Mouse (Mus musculus): ENCODE results near the gene Sept5. TPM values are rescaled to one million over a fixed set of nuclear protein-coding genes. Genes with fewer than 3 reads are reported as not detected.
A peak's percentile ranks its signal among the peaks of the same experiment; 100 is the strongest.

Gene Sept5
- 100 to 1,000 TPM; 703 to 707 TPM for total RNA-seq (2021)

DNA sequence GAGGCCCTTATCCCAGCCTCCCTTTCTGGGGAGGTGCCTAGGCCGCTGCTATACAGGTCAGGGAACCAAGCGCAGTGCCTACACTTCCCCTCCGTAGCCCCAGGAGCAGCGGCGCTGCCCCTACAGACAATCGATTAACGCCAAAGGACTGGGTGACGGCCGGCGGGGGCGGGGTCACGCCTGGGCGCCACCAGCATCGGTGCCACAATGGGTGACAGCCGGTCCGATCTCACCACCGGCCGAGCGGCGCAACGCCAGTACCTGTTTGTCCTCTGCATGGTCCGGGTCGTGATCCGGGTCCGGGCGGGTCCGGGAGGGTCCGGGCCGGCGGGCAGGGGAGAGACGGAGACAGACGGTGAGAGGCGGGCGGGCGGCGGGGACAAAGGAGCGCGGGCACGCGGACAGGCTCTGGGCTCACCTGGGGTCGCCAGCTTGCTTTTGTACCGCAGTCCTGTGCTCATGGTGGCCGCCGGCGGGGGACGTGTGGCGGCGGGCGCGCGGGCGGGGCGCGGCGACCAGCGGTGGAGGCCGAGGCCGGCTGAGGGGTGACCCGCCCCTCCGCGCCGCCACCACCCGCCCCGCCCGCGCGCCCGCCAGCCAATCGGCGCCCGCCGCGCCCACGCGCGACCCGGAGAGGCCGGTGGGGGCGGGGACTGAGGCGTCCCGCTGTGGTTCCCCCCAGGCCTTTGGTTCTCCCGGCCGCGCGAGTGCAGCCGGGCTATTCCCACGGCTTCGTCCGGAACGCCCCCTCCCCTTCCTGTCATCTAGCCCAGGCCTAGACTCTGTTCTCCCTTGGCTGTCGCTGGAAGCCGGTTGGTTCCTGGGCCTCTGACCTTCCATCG, at the start of gene Sept5:
Gene Sept5, minus strand, starts transcription at position 565 of the 842 bp plus-strand sequence.
- DNase-seq (ENCODE audit: extremely low spot score in 1 of 2, low spot score in 2 of 2) = peak in 1 of 2 experiments; percentile 91
- intact Hi-C loops (cut with DNase I) = loop anchor here (5.0 kb wide), 2 partner anchors 48 to 173 kb away; no protein-coding TSS in a partner anchor

DNA sequence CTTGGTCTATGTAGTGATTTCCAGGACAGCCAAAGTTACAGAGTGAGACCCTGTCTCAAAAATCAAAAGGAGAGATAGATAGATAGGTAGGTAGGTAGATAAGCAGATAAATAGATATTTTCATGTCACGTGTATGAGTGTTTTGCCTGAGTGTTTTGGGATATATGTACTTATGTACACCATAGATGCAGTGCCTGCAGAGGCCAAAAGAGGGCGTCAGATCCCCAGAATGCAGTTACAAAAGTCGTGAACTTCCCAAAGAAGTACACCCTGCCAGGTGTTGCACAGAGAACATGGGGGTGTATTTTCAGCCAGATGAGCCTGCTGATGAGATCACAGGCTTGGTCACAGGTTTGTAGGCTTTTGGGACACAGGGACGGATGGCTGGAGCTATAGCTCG, 49.4 kb upstream of the Sept5 start:
- intact Hi-C loops (cut with DNase I) = loop anchor here (5.0 kb wide), 1 partner anchor 52 kb away; the partner anchor contains the start of genes Gm49601 and Sept5
- DNase-seq (ENCODE audit: extremely low spot score in 1 of 2, low spot score in 2 of 2) = no peak

DNA sequence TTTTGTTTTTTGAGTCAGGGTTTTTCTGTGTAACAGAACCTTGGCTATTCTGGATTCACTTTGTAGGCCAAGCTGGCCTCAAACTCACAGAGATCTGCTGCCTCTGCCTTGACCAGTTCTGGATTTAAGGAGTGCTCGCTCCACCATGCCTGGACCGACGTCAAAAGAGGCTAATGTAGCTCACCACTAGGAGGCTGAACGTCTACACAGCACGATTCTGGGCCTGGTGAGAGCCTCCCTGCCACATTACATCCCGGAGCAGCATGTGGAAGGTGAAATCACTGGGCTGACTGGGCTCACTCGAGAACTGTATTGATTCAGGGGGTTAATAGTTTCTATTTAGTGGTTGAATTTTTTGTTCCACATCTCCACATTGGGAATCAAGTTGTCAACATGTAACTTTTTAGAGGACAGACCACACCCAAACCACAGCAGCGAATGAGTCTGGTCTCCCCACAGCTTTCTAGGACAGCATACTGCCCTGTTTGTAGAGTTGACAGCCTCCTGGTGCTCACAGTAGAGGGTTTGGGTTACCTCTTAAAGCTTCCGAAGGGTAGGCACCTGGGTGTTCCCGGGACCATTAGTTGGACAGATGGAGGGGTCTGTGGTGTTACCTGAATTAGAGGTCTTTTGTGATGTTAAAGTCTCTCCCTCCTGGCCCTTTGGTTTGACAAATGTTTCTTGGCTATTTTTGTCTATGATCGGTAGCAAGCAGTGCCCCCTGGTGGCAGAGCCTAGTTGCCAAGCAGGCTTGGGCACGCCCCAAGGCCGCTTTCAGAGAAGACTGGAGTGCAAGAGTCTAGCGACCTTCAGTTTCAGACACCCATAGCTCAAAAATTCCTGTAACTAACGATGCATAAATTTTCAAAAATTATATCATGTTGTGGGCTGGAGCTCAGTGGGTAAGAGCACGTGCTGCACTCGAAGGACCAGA, 48.3 kb upstream of the Sept5 start:
- intact Hi-C loops (cut with DNase I) = loop anchor here (5.0 kb wide), 1 partner anchor 51 kb away; the partner anchor contains the start of genes Gm49601 and Sept5
- DNase-seq (ENCODE audit: extremely low spot score in 1 of 2, low spot score in 2 of 2) = peak in 1 of 2 experiments; percentile 76

DNA sequence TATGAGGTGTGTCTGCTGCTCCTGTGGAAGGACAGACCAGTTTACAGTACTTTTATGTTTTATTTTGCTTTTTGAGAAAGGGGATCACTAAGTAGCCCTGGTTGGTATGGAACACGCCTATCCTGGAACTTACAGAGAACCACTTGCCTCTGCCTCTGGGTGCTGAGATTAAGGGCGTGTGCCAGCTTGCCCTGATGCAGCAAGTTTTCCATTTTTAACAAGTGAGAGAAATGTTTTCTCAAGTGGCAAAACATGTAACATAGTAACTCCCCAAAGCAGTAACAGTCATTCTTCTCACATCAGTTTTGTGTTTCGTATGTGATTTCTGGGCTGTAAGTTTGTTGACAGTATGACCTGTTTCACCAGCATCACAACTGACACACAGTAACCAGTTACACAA, 43.3 kb upstream of the Sept5 start:
- no peak for DNase-seq (ENCODE audit: extremely low spot score in 1 of 2, low spot score in 2 of 2)
- intact Hi-C loops (cut with DNase I) = no loop called here

DNA sequence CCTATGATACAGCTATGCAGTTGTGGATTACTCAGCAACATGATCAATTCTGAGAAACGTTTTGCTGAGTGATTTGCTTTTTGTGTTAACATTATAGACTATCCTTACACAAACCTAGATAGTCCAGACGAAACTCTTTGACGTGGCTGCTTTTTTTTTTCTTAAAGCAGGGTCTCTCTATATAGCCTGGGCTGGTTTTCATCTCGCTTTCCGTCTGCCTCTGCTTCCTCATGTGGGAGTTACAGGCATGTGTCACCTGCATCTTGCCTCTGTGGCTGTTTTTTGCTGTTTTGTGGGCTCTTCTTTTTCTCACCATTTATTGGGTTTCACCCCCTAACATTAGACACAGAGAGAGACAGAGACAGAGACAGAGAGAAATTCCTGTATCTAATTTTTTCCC, 42.3 kb upstream of the Sept5 start:
- intact Hi-C loops (cut with DNase I) = no loop called here
- DNase-seq (ENCODE audit: extremely low spot score in 1 of 2, low spot score in 2 of 2) = no peak

DNA sequence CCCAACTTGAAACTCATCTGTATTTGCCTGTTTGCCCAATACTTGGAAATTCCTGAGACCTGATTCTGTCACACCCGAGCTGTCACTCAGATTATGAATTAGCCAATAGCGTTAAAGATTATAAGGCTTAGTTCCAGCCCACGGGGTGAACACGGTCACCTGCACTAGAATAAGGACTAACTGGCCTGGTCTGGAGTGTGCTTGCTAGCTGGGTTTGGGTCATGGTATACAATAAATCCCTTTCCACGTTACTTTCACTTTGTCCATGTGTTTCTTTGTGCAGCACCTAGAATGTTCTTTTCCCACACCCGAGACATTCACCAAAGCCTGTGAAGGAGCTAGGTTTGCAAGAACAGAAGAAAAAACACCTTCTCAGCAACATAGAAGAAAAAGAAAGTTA, 40.2 kb upstream of the Sept5 start:
- no peak for DNase-seq (ENCODE audit: extremely low spot score in 1 of 2, low spot score in 2 of 2)
- intact Hi-C loops (cut with DNase I) = no loop called here

DNA sequence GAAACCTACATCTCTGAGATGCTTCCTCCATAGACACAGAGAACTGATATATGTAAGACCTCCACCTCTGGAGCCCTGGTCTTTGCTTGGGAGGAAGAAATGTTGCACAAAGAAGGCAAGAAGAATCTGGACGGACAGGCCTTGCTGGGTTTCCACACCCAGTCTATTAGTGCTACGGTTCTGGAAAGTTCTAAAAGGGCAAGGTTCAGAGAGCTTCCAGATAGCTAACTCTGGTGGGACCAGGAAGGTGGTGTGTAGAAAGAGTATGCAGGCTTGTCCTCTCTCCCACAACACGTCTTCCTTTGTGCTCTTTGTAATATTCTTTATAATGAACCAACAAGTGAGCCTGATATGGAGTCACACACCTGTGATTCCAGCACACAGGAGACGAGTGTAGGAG, 28.8 kb upstream of the Sept5 start:
- peak in 1 of 2 experiments; percentile 1 for DNase-seq (ENCODE audit: extremely low spot score in 1 of 2, low spot score in 2 of 2)
- intact Hi-C loops (cut with DNase I) = no loop called here

DNA sequence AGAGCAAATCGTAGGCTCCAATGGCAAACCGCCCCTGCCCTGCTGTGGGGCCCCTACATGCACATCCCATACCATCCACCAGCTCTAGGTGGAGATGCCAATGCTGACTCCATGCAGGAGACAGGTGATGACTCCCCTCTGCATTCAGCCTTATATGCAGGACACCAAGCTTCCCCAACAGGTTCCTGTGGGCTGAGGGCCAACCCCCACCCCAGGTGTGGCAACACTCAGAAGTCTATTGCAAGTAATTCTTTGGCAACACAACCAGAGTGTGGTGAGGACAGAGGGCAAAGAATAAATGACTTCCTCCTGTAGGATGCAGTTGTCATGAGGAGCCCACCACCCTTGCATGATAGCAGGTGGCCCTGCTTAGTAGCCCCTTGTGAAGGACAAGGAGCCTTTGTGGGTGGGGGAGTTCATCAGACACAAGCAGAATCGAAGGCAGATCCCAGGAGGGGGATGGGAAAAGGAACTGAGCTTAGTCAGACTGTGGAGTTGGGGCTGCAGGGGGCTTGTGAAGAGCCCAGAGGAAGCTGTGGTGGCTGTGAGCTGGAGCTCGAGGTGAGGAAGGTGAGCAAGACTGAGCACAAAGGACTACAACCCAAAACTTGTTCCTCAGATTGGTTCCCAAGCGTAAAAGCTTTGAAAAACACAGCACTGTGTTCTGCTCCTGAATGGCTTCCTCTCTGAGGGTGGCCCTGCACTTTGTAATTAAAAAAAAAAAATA, 25.8 kb upstream of the Sept5 start:
- peak in 1 of 2 experiments; percentile 18 for DNase-seq (ENCODE audit: extremely low spot score in 1 of 2, low spot score in 2 of 2)
- intact Hi-C loops (cut with DNase I) = no loop called here

DNA sequence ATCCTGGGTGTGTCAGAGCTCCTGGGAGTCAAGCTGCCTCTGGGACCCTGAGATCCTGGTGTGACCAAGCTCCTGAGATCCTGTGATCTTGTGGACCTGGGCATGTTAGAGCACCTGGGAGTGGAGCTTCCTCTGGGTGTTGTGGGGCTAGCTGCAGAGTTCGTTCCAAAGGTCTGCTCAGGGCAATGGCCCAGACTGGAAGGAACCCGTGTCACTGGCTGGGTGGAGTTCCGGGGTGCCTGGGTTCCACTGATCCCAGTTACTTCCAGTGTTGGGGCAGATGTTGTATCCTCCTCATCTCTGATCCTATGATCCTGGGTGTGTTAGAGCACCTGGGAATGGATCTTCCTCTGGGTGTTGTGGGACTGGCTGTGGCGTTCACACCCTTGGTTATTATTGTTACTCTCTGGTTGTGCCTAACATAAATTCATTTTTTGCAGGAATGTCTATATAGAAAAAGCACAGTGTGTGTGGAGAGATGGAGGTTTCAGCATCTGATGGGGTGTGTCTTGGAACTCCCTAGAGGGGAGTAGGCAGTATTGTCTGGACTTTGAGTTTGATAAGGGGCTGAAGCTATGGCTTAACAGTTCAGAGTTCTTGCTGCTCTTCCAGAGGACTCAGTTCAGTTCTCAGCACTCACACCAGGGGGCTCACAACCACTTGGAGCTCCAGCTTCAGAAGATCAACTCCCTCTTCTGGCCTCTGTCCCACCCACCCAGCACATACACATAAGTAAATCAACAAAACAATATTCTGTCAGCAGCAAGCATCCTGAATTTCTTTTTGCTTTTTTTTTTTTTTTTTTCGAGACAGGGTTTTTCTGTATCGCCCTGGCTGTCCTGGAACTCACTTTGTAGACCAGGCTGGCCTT, 23.8 kb upstream of the Sept5 start:
- DNase-seq (ENCODE audit: extremely low spot score in 1 of 2, low spot score in 2 of 2) = peak in 1 of 2 experiments; percentile 18
- intact Hi-C loops (cut with DNase I) = no loop called here

DNA sequence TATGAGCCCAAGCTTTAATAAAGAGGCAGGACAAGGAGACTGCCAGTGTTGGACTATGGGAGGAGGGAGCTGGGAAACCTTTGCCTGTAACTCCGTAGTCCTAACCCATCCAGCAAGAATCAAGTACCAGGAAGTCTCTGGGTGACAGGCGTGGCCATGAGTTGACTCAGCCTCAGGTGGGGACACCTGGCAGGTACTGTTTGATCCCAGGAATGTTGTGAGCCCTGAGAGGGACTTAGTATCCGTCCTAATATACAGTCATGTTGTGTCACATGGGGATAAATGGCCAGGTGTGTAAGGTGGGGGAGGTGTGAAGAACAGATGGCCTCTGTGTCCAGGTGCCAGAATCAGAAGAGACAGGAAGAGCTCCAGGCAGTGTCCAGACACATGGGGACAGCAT, 19.4 kb upstream of the Sept5 start:
- peak in 1 of 2 experiments; percentile 9 for DNase-seq (ENCODE audit: extremely low spot score in 1 of 2, low spot score in 2 of 2)

DNA sequence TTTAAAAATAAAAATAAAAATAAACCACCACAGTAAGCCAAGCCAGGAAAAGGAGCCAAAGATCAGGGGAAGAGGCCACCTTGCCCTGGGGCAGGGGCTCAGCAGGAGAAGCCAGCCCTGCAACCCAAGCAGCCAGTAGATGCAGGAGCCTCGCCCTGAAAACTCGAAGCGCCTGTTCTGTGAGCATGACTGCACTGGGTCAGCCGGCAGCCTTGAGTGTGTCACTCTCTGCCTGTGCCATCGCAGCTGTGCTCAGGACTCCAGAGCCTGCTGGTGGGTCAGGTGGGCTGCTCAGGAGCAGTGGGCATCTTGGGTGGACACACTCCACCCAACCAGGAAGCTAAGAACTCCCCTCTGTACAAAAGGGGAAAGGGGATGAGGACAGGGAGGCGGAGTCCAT, 15.6 kb upstream of the Sept5 start:
- DNase-seq (ENCODE audit: extremely low spot score in 1 of 2, low spot score in 2 of 2) = peak in 1 of 2 experiments; percentile 17
- intact Hi-C loops (cut with DNase I) = no loop called here

More for the DNA sequence above, 19.4 kb upstream of the Sept5 start:
- intact Hi-C loops (cut with DNase I) = no loop called here

DNA sequence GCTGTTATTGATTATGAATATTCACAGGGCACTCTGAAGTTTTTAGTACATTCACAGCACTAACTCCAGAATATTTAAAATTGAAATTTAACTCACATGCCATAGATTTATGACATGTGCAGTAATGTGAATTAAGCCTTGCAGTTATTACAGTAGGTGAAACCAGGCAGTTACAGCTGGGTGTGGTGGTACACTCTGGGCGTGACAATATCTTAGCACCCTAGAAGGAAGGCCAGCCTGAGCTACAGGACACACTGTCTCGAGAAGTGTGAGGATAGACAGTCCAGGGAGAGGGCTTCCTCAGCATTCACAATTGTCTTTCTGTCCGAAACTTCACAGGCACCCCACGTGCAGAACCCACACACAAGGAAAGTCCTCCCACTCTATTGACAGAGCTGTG, 14.7 kb upstream of the Sept5 start:
- peak in 1 of 2 experiments; percentile 5 for DNase-seq (ENCODE audit: extremely low spot score in 1 of 2, low spot score in 2 of 2)
- intact Hi-C loops (cut with DNase I) = no loop called here

DNA sequence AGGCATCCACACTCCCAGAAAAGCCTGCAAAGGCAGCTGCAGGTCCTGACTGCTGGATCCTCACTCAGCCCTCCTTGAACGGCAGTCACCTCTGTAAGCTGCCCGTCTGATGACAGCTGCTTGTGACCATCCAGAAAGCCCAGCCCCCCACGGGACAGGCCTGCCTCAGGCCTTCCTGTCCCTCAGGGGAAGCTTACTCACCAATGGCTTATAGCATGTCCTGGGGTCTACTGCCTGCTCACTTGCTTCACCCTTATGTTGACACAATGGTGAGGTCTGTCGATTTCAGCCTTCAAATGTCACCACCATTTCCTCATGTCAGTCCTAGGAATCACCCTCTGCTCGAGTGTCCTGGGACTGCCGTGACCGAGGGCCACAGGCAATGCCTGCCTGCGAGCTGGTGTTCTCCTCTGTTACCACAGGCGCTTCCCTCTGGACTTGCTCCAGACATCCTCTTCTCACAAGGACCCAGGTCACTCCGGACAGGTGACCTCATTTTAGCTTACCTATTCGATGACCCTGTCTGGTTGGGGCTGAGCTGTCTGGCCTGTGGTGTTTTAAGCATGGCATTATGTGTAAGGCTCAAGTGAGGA, 13.7 kb upstream of the Sept5 start:
- intact Hi-C loops (cut with DNase I) = no loop called here
- DNase-seq (ENCODE audit: extremely low spot score in 1 of 2, low spot score in 2 of 2) = peak in 1 of 2 experiments; percentile 18

DNA sequence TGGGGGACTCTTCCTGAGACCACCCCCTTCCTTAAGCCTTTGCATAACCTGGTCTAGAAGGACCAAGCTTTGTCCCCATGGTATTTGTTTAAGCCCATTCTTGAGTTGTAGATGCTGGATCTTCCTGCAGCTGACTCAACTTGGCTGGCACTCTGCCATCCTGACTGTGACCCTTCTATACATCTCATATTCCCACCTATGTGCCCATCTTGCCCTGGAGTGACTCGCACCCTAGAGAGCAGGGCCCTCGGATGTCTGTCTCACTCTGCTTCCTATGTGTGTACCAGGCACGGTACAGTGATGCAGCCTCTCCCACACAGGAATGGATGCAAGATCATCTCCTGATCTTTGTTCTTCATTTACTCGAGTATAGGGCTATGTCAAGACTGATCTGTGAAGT, 13.1 kb upstream of the Sept5 start:
- intact Hi-C loops (cut with DNase I) = no loop called here
- DNase-seq (ENCODE audit: extremely low spot score in 1 of 2, low spot score in 2 of 2) = peak in 1 of 2 experiments; percentile 22

DNA sequence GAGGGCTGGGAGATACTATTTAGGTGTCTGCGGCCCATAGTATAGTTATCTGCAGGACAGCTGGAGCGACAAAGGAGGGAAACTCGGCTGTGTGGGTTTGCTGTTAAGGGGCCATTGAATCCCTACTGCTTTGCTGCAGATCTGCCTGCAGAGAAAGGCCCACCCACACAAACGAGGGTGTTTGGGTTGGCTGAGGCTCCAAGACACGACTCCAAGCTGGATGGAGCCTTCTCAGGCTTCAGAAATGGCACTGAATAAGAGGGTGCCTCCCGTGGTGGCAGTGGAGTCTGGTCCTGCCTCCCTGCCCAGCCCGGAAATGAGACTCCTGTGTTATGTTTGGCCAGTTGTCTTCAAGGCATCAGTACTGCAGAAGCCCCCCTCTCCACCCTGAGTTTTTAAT, 12.5 kb upstream of the Sept5 start:
- peak in 1 of 2 experiments; percentile 57 for DNase-seq (ENCODE audit: extremely low spot score in 1 of 2, low spot score in 2 of 2)
- intact Hi-C loops (cut with DNase I) = no loop called here

DNA sequence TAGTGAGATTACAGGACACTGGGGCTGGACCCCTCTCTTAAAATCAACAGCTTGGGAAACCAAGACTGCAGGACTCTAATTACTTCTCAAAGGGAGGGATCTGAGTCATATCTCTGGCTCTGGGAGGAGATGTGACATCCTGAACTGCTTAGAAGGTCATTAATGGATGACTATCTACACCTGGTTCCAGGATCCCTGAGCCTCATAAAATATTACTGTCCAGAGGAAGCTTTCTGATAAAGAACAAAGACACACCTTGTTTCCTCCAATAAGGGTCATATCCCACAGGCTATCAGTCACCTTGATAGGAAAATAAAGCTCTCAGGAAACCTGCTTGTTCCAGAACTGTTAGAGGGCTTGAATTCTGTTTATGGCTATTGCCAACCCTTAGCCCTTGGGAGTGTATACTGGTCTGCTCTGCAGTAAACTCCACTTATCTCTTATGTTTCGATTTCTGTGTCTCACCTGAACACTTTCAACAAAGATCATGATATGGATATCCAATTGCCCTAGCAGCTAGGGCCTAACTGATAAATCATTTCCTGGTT, 9.7 kb upstream of the Sept5 start:
- intact Hi-C loops (cut with DNase I) = no loop called here
- DNase-seq (ENCODE audit: extremely low spot score in 1 of 2, low spot score in 2 of 2) = no peak

DNA sequence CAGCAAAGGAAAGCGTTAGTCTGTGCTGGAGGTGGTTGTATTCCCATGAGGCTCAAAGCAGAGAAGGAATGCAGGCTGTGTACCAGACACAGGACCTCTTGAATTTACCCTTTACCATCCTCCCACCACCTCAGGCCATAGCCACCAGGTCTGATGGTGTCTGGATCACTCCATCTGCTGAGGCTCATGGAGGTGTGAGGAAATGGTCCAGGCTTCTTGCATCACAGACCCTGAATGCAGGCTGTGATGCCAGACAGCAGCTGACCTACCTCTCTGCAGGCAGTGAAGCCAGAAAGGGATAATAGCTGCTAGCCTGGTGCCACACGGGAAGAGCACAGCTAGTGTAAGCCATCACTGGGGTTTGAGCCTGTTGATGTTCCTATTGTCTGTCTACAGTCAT, 8.6 kb upstream of the Sept5 start:
- DNase-seq (ENCODE audit: extremely low spot score in 1 of 2, low spot score in 2 of 2) = peak in 1 of 2 experiments; percentile 10
- intact Hi-C loops (cut with DNase I) = no loop called here

Measured in left cerebral cortex, postnatal 10 days (tissue).